Comparison of ENCODE assay signal across 24 mouse cellular contexts in genomic region chr6:50744462-50745166, GRCm38 (mm10).
DNase-seq lines count a peak whose midpoint lies in the region; ATAC-seq lines count a peak whose summit lies in the region.
"Had no signal": no experiment of that assay in that cellular context is flagged by ENCODE, and none has a peak within 500 bp of the region (broad histone marks: within the 10 kb centered on the region; RNA-seq: fewer than 3 reads in every experiment).

No protein-coding gene starts in this region.

- 0 out of 2 replicates have a peak overlapping the region, but pooled peaks have one; percentile 10 for H3K9ac ChIP-seq in heart, embryonic 11.5 days (ENCODE audit: low read depth, low read length)
- no peak overlapping the region for H3K9ac ChIP-seq in hindbrain, embryonic 12.5 days
- H3K9ac ChIP-seq in hindbrain, embryonic 16.5 days (ENCODE audit: low read depth, low read length) = no peak overlapping the region
- H3K9ac ChIP-seq in liver, embryonic 16.5 days (ENCODE audit: low read depth, low read length) = no peak overlapping the region
- H3K9ac ChIP-seq: embryonic facial prominence, embryonic 13.5 days; forebrain, embryonic 12.5 days; limb, embryonic 15.5 days; lung, embryonic 14.5 days; midbrain, embryonic 13.5 days had no signal

- no peak overlapping the region for H3K4me2 ChIP-seq in heart, embryonic 11.5 days
- H3K4me2 ChIP-seq in hindbrain, embryonic 12.5 days (replicated peaks) = no peak overlapping the region
- no peak overlapping the region for H3K4me2 ChIP-seq in hindbrain, embryonic 16.5 days (ENCODE audit: low read length)
- no peak overlapping the region for H3K4me2 ChIP-seq in liver, embryonic 16.5 days (ENCODE audit: low read depth, low read length)
- H3K4me2 ChIP-seq: embryonic facial prominence, embryonic 13.5 days; forebrain, embryonic 12.5 days; limb, embryonic 15.5 days; lung, embryonic 14.5 days; midbrain, embryonic 13.5 days had no signal

- H3K27ac ChIP-seq in heart, embryonic 11.5 days (ENCODE audit: low read depth, low read length) = 0 out of 2 replicates have a peak overlapping the region, but pooled peaks have one; percentile 15
- 0 out of 2 replicates have a peak overlapping the region, but pooled peaks have one; percentile 35 for H3K27ac ChIP-seq in hindbrain, embryonic 12.5 days
- no peak overlapping the region for H3K27ac ChIP-seq in hindbrain, embryonic 16.5 days (ENCODE audit: low read depth, low read length)
- no peak overlapping the region for H3K27ac ChIP-seq in liver, embryonic 16.5 days (ENCODE audit: low read length)
- H3K27ac ChIP-seq: embryonic facial prominence, embryonic 13.5 days; forebrain, embryonic 12.5 days; hindbrain, postnatal 0 days; kidney, postnatal 0 days; left cerebral cortex, adult 2 months; limb, embryonic 15.5 days; midbrain, embryonic 13.5 days had no signal

- H3K9me3 ChIP-seq in heart, embryonic 11.5 days (replicated peaks; ENCODE audit: control insufficient read depth, low read length) = no peaks in the 10 kb centered on the region
- no peaks in the 10 kb centered on the region for H3K9me3 ChIP-seq in hindbrain, embryonic 12.5 days (replicated peaks)
- no peaks in the 10 kb centered on the region for H3K9me3 ChIP-seq in hindbrain, embryonic 16.5 days (ENCODE audit: control insufficient read depth, low read length)
- no peaks in the 10 kb centered on the region for H3K9me3 ChIP-seq in liver, embryonic 16.5 days (replicated peaks; ENCODE audit: control insufficient read depth, low read length)
- H3K9me3 ChIP-seq: embryonic facial prominence, embryonic 13.5 days; forebrain, embryonic 12.5 days; limb, embryonic 15.5 days; midbrain, embryonic 13.5 days had no signal

- WGBS in heart, embryonic 11.5 days (ENCODE audit: insufficient replicate concordance) = 26% methylated on average over 6 of the region's 6 CpGs
- 80% methylated on average over 6 of the region's 6 CpGs for WGBS in hindbrain, embryonic 12.5 days
- 81% methylated on average over 6 of the region's 6 CpGs for WGBS in hindbrain, embryonic 16.5 days
- 31% methylated on average over 6 of the region's 6 CpGs for WGBS in liver, embryonic 16.5 days (ENCODE audit: insufficient replicate concordance)

- peaks cover 9% of the 10 kb centered on the region for H3K4me1 ChIP-seq in heart, embryonic 11.5 days (ENCODE audit: control insufficient read depth, insufficient read depth, low read length)
- H3K4me1 ChIP-seq in hindbrain, embryonic 12.5 days = no peaks in the 10 kb centered on the region
- H3K4me1 ChIP-seq in hindbrain, embryonic 16.5 days (ENCODE audit: control insufficient read depth, insufficient read depth, low read depth, low read length) = no peaks in the 10 kb centered on the region; the same call in 1 of the 2 replicates
- H3K4me1 ChIP-seq in liver, embryonic 16.5 days (ENCODE audit: control insufficient read depth, low read depth, low read length) = no peaks in the 10 kb centered on the region
- H3K4me1 ChIP-seq: limb, embryonic 15.5 days; midbrain, embryonic 13.5 days had no signal

- DNase-seq in heart, postnatal 36 days = no peak
- DNase-seq in MN1 (ENCODE audit: low spot score) = peak; percentile 37
- DNase-seq in testis, postnatal 10 days (ENCODE audit: low spot score) = no peak
- no peak for DNase-seq in spleen, postnatal 4 days (ENCODE audit: low spot score in 2 of 2)
- DNase-seq: adrenal gland, adult 2 months; cerebellum, adult 11-12 months; cerebellum, postnatal 10 days; gastrocnemius, postnatal 25 days; kidney, adult 2 months; left cerebral cortex, postnatal 4 days; lung, embryonic 14.5 days; thymus, postnatal 25 days had no signal

- no peak overlapping the region for H3K4me3 ChIP-seq in heart, embryonic 11.5 days (ENCODE audit: low read depth, low read length)
- H3K4me3 ChIP-seq in hindbrain, embryonic 12.5 days = no peak overlapping the region
- no peak overlapping the region for H3K4me3 ChIP-seq in hindbrain, embryonic 16.5 days (ENCODE audit: low read length)
- H3K4me3 ChIP-seq in liver, embryonic 16.5 days (ENCODE audit: low read depth, low read length) = no peak overlapping the region
- H3K4me3 ChIP-seq: embryonic facial prominence, embryonic 13.5 days; erythroblast, embryonic 14.5 days; forebrain, embryonic 12.5 days; left cerebral cortex, adult 2 months; limb, embryonic 15.5 days; midbrain, embryonic 13.5 days had no signal

- intact Hi-C loops in heart, postnatal 36 days (cut with DNase I) = no loop called here

- no peaks in the 10 kb centered on the region for H3K27me3 ChIP-seq in heart, embryonic 11.5 days (ENCODE audit: control insufficient read depth, insufficient read depth, low read length)
- H3K27me3 ChIP-seq in hindbrain, embryonic 12.5 days = no peaks in the 10 kb centered on the region
- no peaks in the 10 kb centered on the region for H3K27me3 ChIP-seq in hindbrain, embryonic 16.5 days (replicated peaks; ENCODE audit: control insufficient read depth, insufficient read depth, low read length)
- H3K27me3 ChIP-seq in liver, embryonic 16.5 days (ENCODE audit: control insufficient read depth, insufficient read depth, low read depth, low read length) = no peaks in the 10 kb centered on the region
- H3K27me3 ChIP-seq: embryonic facial prominence, embryonic 13.5 days; limb, embryonic 15.5 days; midbrain, embryonic 13.5 days had no signal

- no peaks in the 10 kb centered on the region for H3K36me3 ChIP-seq in heart, embryonic 11.5 days (ENCODE audit: control insufficient read depth, insufficient read depth, low read length)
- H3K36me3 ChIP-seq in hindbrain, embryonic 12.5 days = no peaks in the 10 kb centered on the region
- no peaks in the 10 kb centered on the region for H3K36me3 ChIP-seq in hindbrain, embryonic 16.5 days (ENCODE audit: control insufficient read depth, insufficient read depth, low read length)
- no peaks in the 10 kb centered on the region for H3K36me3 ChIP-seq in liver, embryonic 16.5 days (ENCODE audit: control insufficient read depth, insufficient read depth)
- H3K36me3 ChIP-seq: embryonic facial prominence, embryonic 13.5 days; forebrain, embryonic 12.5 days; limb, embryonic 15.5 days; midbrain, embryonic 13.5 days had no signal

- ATAC-seq in heart, embryonic 11.5 days (replicated peaks; ENCODE audit: insufficient number of reproducible peaks, low FRiP score, low TSS enrichment) = no peak
- no peak for ATAC-seq in hindbrain, embryonic 12.5 days (ENCODE audit: low FRiP score)
- no peak for ATAC-seq in hindbrain, embryonic 16.5 days
- peak; percentile 21; the same call in 1 of the 2 replicates for ATAC-seq in liver, embryonic 16.5 days (ENCODE audit: low read depth)
- ATAC-seq: hindbrain, postnatal 0 days; midbrain, embryonic 13.5 days had no signal

Comparison
In these comparisons a context has a peak if more than half of its experiments do, and no peak if none do; other contexts are left out.
1. H3K27ac ChIP-seq: peak in heart, embryonic 11.5 days (single experiment) and hindbrain, embryonic 12.5 days (single experiment); none in hindbrain, embryonic 16.5 days (single experiment) and liver, embryonic 16.5 days (single experiment).